11 mouse cellular contexts compared by ENCODE assay signal in the genomic region with DNA sequence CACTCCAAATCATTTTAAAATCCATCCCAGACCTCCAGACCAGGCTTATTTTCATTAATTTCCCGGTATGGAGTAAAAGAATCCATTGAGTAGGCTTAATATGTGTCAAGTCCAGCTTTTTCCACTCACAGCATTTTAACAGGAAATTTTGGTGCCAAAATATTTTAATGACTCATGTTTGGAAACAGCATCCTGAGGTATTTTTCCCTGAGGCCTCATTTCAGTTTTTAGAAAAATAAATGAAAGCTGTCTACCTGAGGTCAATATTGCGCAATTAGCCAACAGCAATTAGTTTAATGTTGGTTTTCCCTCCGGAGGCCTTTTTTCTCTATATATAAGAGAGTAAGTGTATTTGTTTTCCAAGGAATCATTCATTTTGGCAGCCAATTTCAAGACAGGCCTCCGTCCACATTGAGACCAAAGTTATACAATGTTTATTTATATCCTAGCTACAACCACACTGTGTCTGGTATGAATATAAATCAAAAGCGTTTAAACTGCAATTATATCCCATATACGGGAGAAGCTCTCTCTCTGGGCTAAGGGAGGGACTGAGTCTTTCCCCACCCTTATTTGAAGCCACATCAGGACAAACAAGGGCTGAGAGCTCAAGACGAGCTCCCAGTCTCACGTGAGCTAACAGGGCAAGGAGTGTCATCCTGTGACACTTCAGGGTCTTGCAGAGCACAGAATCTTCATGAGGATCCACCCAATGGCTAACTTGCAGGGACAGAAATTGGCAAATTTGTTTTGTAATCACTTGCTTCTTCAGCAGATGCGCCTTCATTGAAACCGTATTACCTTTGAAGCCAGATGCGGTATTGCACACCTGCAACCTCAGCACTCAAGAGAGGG. TPM values are rescaled to one million over a fixed set of nuclear protein-coding genes. Genes with fewer than 3 reads are reported as not detected.
DNase-seq lines count a peak whose midpoint lies in the region; ATAC-seq and TF ChIP-seq lines count a peak whose summit lies in the region.
"Had no signal": no experiment of that assay in that cellular context is flagged by ENCODE, and none has a peak within 500 bp of the region (broad histone marks: within the 10 kb centered on the region; RNA-seq: fewer than 3 reads in every experiment).

No protein-coding gene starts in this region.

- H3K4me1 ChIP-seq in limb, embryonic 15.5 days: peaks cover 58% of the 10 kb centered on the region
- no peaks in the 10 kb centered on the region for H3K4me1 ChIP-seq in forebrain, embryonic 15.5 days

- no peak overlapping the region for H3K4me2 ChIP-seq in limb, embryonic 15.5 days
- no peak overlapping the region for H3K4me2 ChIP-seq in forebrain, embryonic 15.5 days (replicated peaks)

- WGBS in limb, embryonic 15.5 days: 39% methylated on average over 11 of the region's 11 CpGs
- 84% methylated on average over 11 of the region's 11 CpGs for WGBS in forebrain, embryonic 15.5 days

- peak overlapping the region; percentile 63 for H3K27ac ChIP-seq in gastrocnemius, adult 2 months
- H3K27ac ChIP-seq in limb, embryonic 15.5 days: peak overlapping the region; percentile 87
- no peak overlapping the region for H3K27ac ChIP-seq in forebrain, embryonic 15.5 days (replicated peaks)

- H3K9ac ChIP-seq in limb, embryonic 15.5 days: no peak overlapping the region
- no peak overlapping the region for H3K9ac ChIP-seq in forebrain, embryonic 15.5 days (replicated peaks)

- no peak for TF ChIP-seq CTCF in gastrocnemius, adult 2 months (IDR thresholded peaks at IDR 0.05)

- intact Hi-C loops in gastrocnemius, adult 2 months (cut with DNase I): no loop called here

- no peaks in the 10 kb centered on the region for H3K36me3 ChIP-seq in limb, embryonic 15.5 days
- no peaks in the 10 kb centered on the region for H3K36me3 ChIP-seq in forebrain, embryonic 15.5 days

- DNase-seq in gastrocnemius, adult 2 months: no peak
- DNase-seq in gastrocnemius, postnatal 10 days: no peak
- DNase-seq in kidney, postnatal 14 days: peak; percentile 14
- DNase-seq in kidney, postnatal 36 days: no peak
- peak; percentile 90 for DNase-seq in NIH3T3 (ENCODE audit: low read depth)
- DNase-seq in c-Kit-positive CD71-positive TER-119-positive erythroid progenitor cells, embryonic 14.5 days (ENCODE audit: low spot score): no peak
- DNase-seq: cerebellum, adult 9-11 months; gastrocnemius, postnatal 25 days; thymus, postnatal 36 days had no signal

- no peaks in the 10 kb centered on the region for H3K9me3 ChIP-seq in limb, embryonic 15.5 days
- no peaks in the 10 kb centered on the region for H3K9me3 ChIP-seq in forebrain, embryonic 15.5 days

- no peaks in the 10 kb centered on the region for H3K27me3 ChIP-seq in limb, embryonic 15.5 days
- no peaks in the 10 kb centered on the region for H3K27me3 ChIP-seq in forebrain, embryonic 15.5 days

- no peak overlapping the region for H3K4me3 ChIP-seq in gastrocnemius, adult 2 months
- H3K4me3 ChIP-seq in limb, embryonic 15.5 days: no peak overlapping the region
- H3K4me3 ChIP-seq in forebrain, embryonic 15.5 days: no peak overlapping the region

- ATAC-seq in limb, embryonic 15.5 days (ENCODE audit: insufficient number of reproducible peaks, low FRiP score, low TSS enrichment, low read depth): peak; percentile 78
- ATAC-seq in forebrain, embryonic 15.5 days (replicated peaks): no peak

RNA-seq across cellular contexts. Expression of a gene that starts 20.3 kb away (rescaled TPM):
- total RNA-seq in gastrocnemius, adult 2 months (2021): under 1 TPM; 0.06 to 0.08 TPM
- under 1 TPM; 0.27 to 0.31 TPM for total RNA-seq in gastrocnemius, postnatal 10 days (2021)
- polyA plus RNA-seq in limb, embryonic 15.5 days (2015; fragmentation: Nextera tagmentation; extraction: Ambion mirVana): 1.3 and 1.5 TPM in 2 replicates
- polyA plus RNA-seq in forebrain, embryonic 15.5 days (2015; fragmentation: Nextera tagmentation; extraction: Ambion mirVana): not detected in 2 replicates

RNA-seq across cellular contexts. Expression of a gene that starts 37.7 kb away (rescaled TPM):
- 1 to 10 TPM in 1 of 2 experiments, under 1 TPM in 1; 0.86 to 1.1 TPM for total RNA-seq in gastrocnemius, adult 2 months (2021)
- total RNA-seq in gastrocnemius, postnatal 10 days (2021): 10 to 100 TPM; 14.2 to 15.3 TPM
- 95.9 and 103 TPM in 2 replicates for polyA plus RNA-seq in limb, embryonic 15.5 days (2015; fragmentation: Nextera tagmentation; extraction: Ambion mirVana)
- 38.6 and 43.3 TPM in 2 replicates for polyA plus RNA-seq in forebrain, embryonic 15.5 days (2015; fragmentation: Nextera tagmentation; extraction: Ambion mirVana)

Comparison
In these comparisons a context has a peak if more than half of its experiments do, and no peak if none do; other contexts are left out.
1. DNase-seq: peak in kidney, postnatal 14 days (single experiment) and NIH3T3 (single experiment); none in gastrocnemius, adult 2 months (single experiment), gastrocnemius, postnatal 10 days (single experiment), kidney, postnatal 36 days (0 of 2) and c-Kit-positive CD71-positive TER-119-positive erythroid progenitor cells, embryonic 14.5 days (single experiment).
2. RNA of a gene that starts 37.7 kb away (total RNA-seq): 14.2 to 15.3 TPM in gastrocnemius, postnatal 10 days; 0.86 to 1.1 TPM in gastrocnemius, adult 2 months; every median in the first group is over 4 times any median in the second.